In the genomic region with DNA sequence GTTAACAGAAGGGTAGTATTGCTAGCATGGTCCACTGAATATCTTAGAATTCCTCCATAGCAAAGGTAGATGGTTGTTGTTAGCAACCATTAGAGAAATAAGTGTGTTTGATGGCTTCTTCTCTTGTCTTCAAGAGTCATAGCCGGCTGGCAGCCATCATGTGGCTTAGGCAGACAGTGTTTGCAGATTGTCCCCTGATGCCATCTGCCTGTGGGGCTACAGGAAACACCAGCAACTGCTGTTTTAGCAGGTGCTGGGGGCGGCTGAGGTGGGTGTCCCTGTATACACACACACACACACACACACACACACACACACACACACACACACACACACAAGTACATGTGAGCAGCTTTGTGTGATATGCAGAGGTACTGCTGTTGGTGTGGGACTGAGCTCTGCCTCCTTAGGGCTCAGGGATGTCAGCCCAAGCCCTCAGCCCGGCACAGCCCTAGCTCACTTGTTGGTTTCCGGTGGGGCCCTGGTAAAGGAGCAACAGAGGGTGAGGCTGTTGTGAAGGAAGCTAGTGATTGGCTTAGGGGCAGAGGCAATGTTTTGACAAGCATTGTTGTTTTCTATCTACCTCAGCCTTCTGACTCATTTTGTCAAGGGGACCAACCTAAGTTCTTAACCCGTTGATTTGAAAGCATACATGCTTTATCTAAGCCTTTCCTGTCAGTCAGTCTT, we compare ENCODE assay signal across 12 mouse cellular contexts.
DNase-seq lines count a peak whose midpoint lies in the region; ATAC-seq lines count a peak whose summit lies in the region.
"Had no signal": no experiment of that assay in that cellular context is flagged by ENCODE, and none has a peak within 500 bp of the region (broad histone marks: within the 10 kb centered on the region; RNA-seq: fewer than 3 reads in every experiment).

No protein-coding gene starts in this region.

- H3K9me3 ChIP-seq in heart, embryonic 16.5 days (replicated peaks; ENCODE audit: control insufficient read depth, low read length), result no peaks in the 10 kb centered on the region
- H3K9me3 ChIP-seq in heart, embryonic 12.5 days (replicated peaks), result no peaks in the 10 kb centered on the region
- H3K9me3 ChIP-seq: hindbrain, embryonic 15.5 days; limb, embryonic 12.5 days had no signal

- WGBS in heart, embryonic 16.5 days, result 66% methylated on average over 5 of the region's 5 CpGs
- 57% methylated on average over 5 of the region's 5 CpGs for WGBS in heart, embryonic 12.5 days

- no peaks in the 10 kb centered on the region for H3K4me1 ChIP-seq in heart, embryonic 16.5 days (ENCODE audit: control insufficient read depth, insufficient read depth, low read length)
- peaks cover 4% of the 10 kb centered on the region; the same call in 1 of the 2 replicates for H3K4me1 ChIP-seq in heart, embryonic 12.5 days (replicated peaks)
- H3K4me1 ChIP-seq: hindbrain, embryonic 15.5 days; limb, embryonic 12.5 days had no signal

- peak; percentile 89 for DNase-seq in induced T-regulatory cell, adult 2 months (ENCODE audit: low read depth)
- DNase-seq in naive thymus-derived CD4-positive, alpha-beta T cell, adult 2 months (ENCODE audit: low read depth), result peak; percentile 85
- DNase-seq in thymus, postnatal 25 days, result peak; percentile 79
- DNase-seq in layer of hippocampus, postnatal 14 days (ENCODE audit: low spot score in 2 of 2), result no peak
- no peak for DNase-seq in embryo, embryonic 9.5 days (ENCODE audit: extremely low spot score)
- DNase-seq in kidney, adult 11 months, result no peak
- DNase-seq: cerebellum, adult 8-10 months had no signal

- H3K4me2 ChIP-seq in heart, embryonic 16.5 days (ENCODE audit: low read depth, low read length), result no peak overlapping the region
- H3K4me2 ChIP-seq in heart, embryonic 12.5 days, result no peak overlapping the region
- H3K4me2 ChIP-seq: hindbrain, embryonic 15.5 days; limb, embryonic 12.5 days had no signal

- H3K4me3 ChIP-seq in heart, embryonic 16.5 days (ENCODE audit: low read length), result no peak overlapping the region
- H3K4me3 ChIP-seq in heart, embryonic 12.5 days, result no peak overlapping the region
- H3K4me3 ChIP-seq: erythroblast, embryonic 14.5 days; hindbrain, embryonic 15.5 days; limb, embryonic 12.5 days had no signal

- H3K27me3 ChIP-seq in heart, embryonic 16.5 days (ENCODE audit: control insufficient read depth, insufficient read depth, low read length), result no peaks in the 10 kb centered on the region
- no peaks in the 10 kb centered on the region for H3K27me3 ChIP-seq in heart, embryonic 12.5 days (replicated peaks)
- H3K27me3 ChIP-seq: hindbrain, embryonic 15.5 days had no signal

- H3K9ac ChIP-seq in heart, embryonic 16.5 days (ENCODE audit: low read length), result no peak overlapping the region
- H3K9ac ChIP-seq in heart, embryonic 12.5 days, result no peak overlapping the region
- H3K9ac ChIP-seq: hindbrain, embryonic 15.5 days; limb, embryonic 12.5 days had no signal

- ATAC-seq in heart, embryonic 16.5 days (replicated peaks; ENCODE audit: extremely low read depth, insufficient read depth, low FRiP score), result peak; percentile 70
- ATAC-seq in heart, embryonic 12.5 days (ENCODE audit: insufficient number of reproducible peaks, low FRiP score), result no peak

- H3K27ac ChIP-seq in heart, embryonic 16.5 days (ENCODE audit: low read length), result no peak overlapping the region
- H3K27ac ChIP-seq in heart, embryonic 12.5 days (ENCODE audit: poor library complexity, severe bottlenecking), result no peak overlapping the region
- H3K27ac ChIP-seq: hindbrain, embryonic 15.5 days; limb, embryonic 12.5 days had no signal

- no peaks in the 10 kb centered on the region for H3K36me3 ChIP-seq in heart, embryonic 16.5 days (ENCODE audit: control insufficient read depth, insufficient read depth)
- no peaks in the 10 kb centered on the region for H3K36me3 ChIP-seq in heart, embryonic 12.5 days
- H3K36me3 ChIP-seq: hindbrain, embryonic 15.5 days; limb, embryonic 12.5 days had no signal

Comparison
In these comparisons a context has a peak if more than half of its experiments do, and no peak if none do; other contexts are left out.
1. DNase-seq: peak in induced T-regulatory cell, adult 2 months (single experiment), naive thymus-derived CD4-positive, alpha-beta T cell, adult 2 months (single experiment) and thymus, postnatal 25 days (single experiment); none in layer of hippocampus, postnatal 14 days (0 of 2), embryo, embryonic 9.5 days (single experiment) and kidney, adult 11 months (single experiment).